Mouse (Mus musculus): ENCODE data around the gene Tcp11l1.

- no peak for TF ChIP-seq POLR2A (IDR thresholded peaks at IDR 0.05; ENCODE audit: insufficient read depth, low read depth, low read length)
- no peak for TF ChIP-seq CTCF (IDR thresholded peaks at IDR 0.05)
- TF ChIP-seq EP300 (IDR thresholded peaks at IDR 0.05; ENCODE audit: insufficient read depth, low read depth, low read length) = no peak
Measured at GRCm38 (mm10) chr2:104717231-104717735, 5.3 kb upstream of the Tcp11l1 start.
